Mouse (Mus musculus) forebrain, embryonic 15.5 days (tissue): Measurements from ENCODE around the gene Kirrel3. TPM values are rescaled to one million over a fixed set of nuclear protein-coding genes. Genes with fewer than 3 reads are reported as not detected.

Experiments used
- ATAC-seq: fragments of 200-750 bp; cut with Nextera tagmentation; replicated peaks from 2 replicates; pipeline ENCODE4 v1.8.0; 2017; ENCODE audit warnings: mild to moderate bottlenecking, moderate TSS enrichment, moderate library complexity
- H3K27ac ChIP-seq: fragments of 300-500 bp; sonication (generic); replicated peaks from 2 replicates; pipeline ENCODE4 v1.5.1; 2015; ENCODE audit warnings: mild to moderate bottlenecking, inconsistent platforms
- H3K27me3 ChIP-seq: fragments of 300-500 bp; sonication (generic); 2 replicates; pipeline ENCODE4 v1.6.1; 2015; ENCODE audit warnings: inconsistent platforms
- H3K36me3 ChIP-seq: fragments of 300-500 bp; sonication (generic); 2 replicates; pipeline ENCODE4 v1.6.1; 2015; ENCODE audit warnings: mild to moderate bottlenecking, inconsistent platforms
- H3K4me1 ChIP-seq: fragments of 300-500 bp; sonication (generic); 2 replicates; pipeline ENCODE4 v1.6.1; 2015; ENCODE audit warnings: inconsistent platforms
- H3K4me2 ChIP-seq: fragments of 300-500 bp; sonication (generic); replicated peaks from 2 replicates; pipeline ENCODE4 v1.6.1; 2015; ENCODE audit warnings: mild to moderate bottlenecking, inconsistent platforms
- H3K4me3 ChIP-seq: fragments of 300-500 bp; sonication (generic); 2 replicates; pipeline ENCODE4 v1.5.1; 2015; ENCODE audit warnings: mild to moderate bottlenecking, inconsistent platforms
- H3K9ac ChIP-seq: fragments of 300-500 bp; sonication (generic); replicated peaks from 2 replicates; pipeline ENCODE4 v1.6.1; 2015; ENCODE audit warnings: mild to moderate bottlenecking, inconsistent platforms
- H3K9me3 ChIP-seq: fragments of 300-500 bp; sonication (generic); 2 replicates; pipeline ENCODE4 v1.6.1; 2016; ENCODE audit warnings: inconsistent platforms
- WGBS: fragments of 180-500 bp; shearing (Covaris S2); methylation state at CpG from one replicate; pipeline ENCODE4 v1.1.7; 2015; ENCODE audit warnings: mixed read lengths; 5-methylcytosine and 5-hydroxymethylcytosine counted together
- polyA plus RNA-seq: library from polyadenylated mRNA; unstranded; fragments of >200 nt; fragmentation: Nextera tagmentation; extraction: Ambion mirVana; gene quantifications from 2 replicates; pipeline ENCODE4 v1.2.1, GENCODE M21; 2015

Kirrel3 gene
- polyA plus RNA-seq, 1 experiment from 2014 or later = 48.1 TPM

DNA sequence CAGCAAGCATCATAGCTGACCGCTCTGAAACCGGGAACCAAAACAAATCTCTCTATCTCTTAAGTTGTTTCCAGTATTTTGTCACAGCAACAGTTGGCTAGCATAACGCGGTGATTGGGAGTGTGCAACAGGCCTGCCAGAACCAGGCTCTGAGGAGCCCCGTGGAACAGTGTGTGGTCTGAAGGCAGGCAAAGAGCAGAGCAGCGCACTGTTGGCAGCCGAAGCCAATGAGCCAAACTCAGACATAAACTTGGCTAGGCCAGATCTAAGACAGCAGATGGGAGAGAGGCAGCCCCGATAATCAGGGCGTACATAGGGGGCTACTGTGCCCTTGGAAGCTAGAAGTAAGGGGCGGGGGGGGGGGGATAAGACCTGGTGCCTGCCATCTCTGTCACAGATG is 372.4 kb downstream of the Kirrel3 start:
- Histone ChIP-seq H3K36me3 (no peaks in the 10 kb centered on the region), H3K9ac (no peak overlapping the region), H3K4me1 (0 out of 2 replicates have a peak, but pooled peaks cover 5% of the 10 kb centered on the region), H3K27ac (no peak overlapping the region), H3K4me3 (no peak overlapping the region), H3K27me3 (no peaks in the 10 kb centered on the region), H3K4me2 (no peak overlapping the region), H3K9me3 (no peaks in the 10 kb centered on the region)
- 84% methylated on average over 10 of the region's 10 CpGs for WGBS
- ATAC-seq = no peak

DNA sequence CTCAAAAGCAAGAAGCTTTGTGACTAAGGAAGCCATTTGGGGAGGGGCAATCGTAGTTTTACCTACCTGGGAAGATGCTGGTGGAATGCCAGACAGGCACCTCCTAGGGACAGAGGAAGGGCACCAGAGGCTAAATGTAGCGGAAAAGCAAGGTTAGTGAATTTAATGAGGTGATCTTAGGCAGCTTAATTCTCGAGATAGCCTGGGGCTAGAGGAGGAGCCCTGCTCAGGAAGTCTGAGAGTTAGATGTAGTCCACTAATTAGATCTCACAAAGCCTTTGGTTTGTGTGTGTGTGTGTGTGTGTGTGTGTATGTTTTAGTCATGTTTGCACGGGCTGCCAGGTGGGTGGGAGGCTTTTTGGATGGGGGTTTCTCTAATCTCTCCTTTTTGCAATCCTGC is 375.2 kb downstream of the Kirrel3 start:
- 0 out of 2 replicates have a peak, but pooled peaks cover 5% of the 10 kb centered on the region for H3K4me1 ChIP-seq
- no peak overlapping the region for H3K4me2 ChIP-seq
- no peaks in the 10 kb centered on the region for H3K36me3 ChIP-seq
- no peak for ATAC-seq
- 20% methylated on average over 4 of the region's 4 CpGs for WGBS
- no peak overlapping the region for H3K27ac ChIP-seq
- no peaks in the 10 kb centered on the region for H3K27me3 ChIP-seq
- no peaks in the 10 kb centered on the region for H3K9me3 ChIP-seq
- H3K4me3 ChIP-seq = no peak overlapping the region
- H3K9ac ChIP-seq = no peak overlapping the region

DNA sequence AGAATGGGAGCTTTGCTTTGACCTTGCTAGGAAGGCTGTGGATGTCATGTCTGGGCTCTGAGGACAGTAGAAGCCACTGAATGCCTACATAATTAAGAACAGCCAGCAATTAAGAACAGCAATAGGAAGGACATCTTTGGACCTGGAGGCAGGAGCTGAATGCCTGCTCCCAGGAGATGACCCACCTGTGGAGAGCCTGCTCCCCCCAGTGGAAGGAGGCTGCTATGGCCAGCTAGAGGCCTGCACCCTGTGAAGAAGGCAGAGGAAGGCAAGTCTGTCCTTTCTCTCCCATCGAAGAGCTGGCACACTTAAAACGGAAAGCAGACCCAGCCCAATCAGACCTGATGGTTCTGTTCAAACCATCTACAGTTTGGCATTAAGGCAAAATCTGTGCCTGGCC is 376.1 kb downstream of the Kirrel3 start:
- H3K9ac ChIP-seq = no peak overlapping the region
- no peaks in the 10 kb centered on the region for H3K27me3 ChIP-seq

DNA sequence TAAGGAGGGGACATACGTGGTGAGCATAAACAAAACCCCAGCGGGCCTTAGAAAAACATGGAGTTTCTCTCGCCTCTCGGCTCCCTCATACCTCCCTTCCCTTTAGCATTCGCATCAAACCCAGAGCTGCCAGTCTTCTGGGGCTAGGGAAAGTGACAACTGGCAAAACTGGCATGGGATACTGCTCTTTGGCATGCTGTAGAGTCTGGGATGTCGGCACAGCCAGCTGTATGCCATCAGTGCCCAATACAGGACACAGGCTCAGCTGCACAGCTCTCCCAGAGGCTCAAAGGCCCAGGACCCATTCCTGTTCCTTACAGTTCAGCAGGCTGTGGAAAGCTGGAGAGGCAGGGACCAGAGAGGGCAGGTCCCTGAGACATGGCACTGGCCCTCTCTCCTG is 379.9 kb downstream of the Kirrel3 start:
- no peak overlapping the region for H3K4me2 ChIP-seq
- no peaks in the 10 kb centered on the region for H3K36me3 ChIP-seq
- no peaks in the 10 kb centered on the region for H3K9me3 ChIP-seq
- no peak overlapping the region for H3K27ac ChIP-seq
- peaks cover 18% of the 10 kb centered on the region; the same call in 1 of the 2 replicates for H3K4me1 ChIP-seq
- H3K27me3 ChIP-seq = no peaks in the 10 kb centered on the region
- no peak overlapping the region for H3K4me3 ChIP-seq
- WGBS = 85% methylated on average over 6 of the region's 6 CpGs
- ATAC-seq = no peak
- no peak overlapping the region for H3K9ac ChIP-seq

More for the DNA sequence above, 376.1 kb downstream of the Kirrel3 start:
- no peaks in the 10 kb centered on the region for H3K9me3 ChIP-seq
- peak; percentile 56 for ATAC-seq
- H3K4me1 ChIP-seq = 0 out of 2 replicates have a peak, but pooled peaks cover 5% of the 10 kb centered on the region
- no peak overlapping the region for H3K4me3 ChIP-seq
- no peak overlapping the region for H3K4me2 ChIP-seq
- no peaks in the 10 kb centered on the region for H3K36me3 ChIP-seq
- WGBS = 47% methylated on average over 2 of the region's 2 CpGs
- no peak overlapping the region for H3K27ac ChIP-seq

DNA sequence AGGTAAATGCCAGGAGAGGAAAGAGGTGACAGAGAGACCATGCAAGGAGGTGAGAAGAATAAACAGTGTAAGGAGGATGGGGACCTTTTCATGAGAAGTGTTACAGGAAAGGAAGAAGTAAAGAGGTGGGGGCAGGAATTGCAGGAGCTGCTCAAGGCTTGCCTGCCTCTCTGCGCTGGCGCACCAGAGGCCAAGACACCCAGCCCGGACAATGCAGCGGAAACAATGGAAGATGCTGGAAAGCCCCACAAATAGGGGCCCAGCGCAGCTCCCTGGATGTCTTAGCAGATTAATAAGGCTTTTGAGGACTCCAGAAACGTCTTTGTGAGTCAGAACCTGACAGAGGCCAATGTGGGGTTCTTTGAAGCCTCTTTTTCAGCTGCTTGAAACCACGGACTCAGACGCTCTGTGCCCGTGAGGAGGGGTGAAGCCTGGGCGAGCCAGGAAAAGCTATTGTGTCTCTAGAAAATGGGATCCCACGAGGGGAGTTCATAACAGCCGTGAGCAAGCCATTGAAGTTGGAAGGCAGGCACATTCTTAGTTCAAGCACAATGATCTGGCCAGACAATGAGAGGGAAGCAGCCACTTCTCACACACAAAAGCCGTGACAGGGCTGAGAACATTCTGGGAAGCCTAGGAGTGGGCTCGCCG is 385.7 kb downstream of the Kirrel3 start:
- WGBS = 16% methylated on average over 15 of the region's 15 CpGs
- H3K9ac ChIP-seq = no peak overlapping the region
- no peak overlapping the region for H3K4me3 ChIP-seq
- ATAC-seq = peak; percentile 39
- H3K9me3 ChIP-seq = no peaks in the 10 kb centered on the region
- H3K4me1 ChIP-seq = peaks cover 24% of the 10 kb centered on the region
- H3K36me3 ChIP-seq = no peaks in the 10 kb centered on the region
- no peaks in the 10 kb centered on the region; the same call in 1 of the 2 replicates for H3K27me3 ChIP-seq
- H3K27ac ChIP-seq = no peak overlapping the region
- H3K4me2 ChIP-seq = no peak overlapping the region

DNA sequence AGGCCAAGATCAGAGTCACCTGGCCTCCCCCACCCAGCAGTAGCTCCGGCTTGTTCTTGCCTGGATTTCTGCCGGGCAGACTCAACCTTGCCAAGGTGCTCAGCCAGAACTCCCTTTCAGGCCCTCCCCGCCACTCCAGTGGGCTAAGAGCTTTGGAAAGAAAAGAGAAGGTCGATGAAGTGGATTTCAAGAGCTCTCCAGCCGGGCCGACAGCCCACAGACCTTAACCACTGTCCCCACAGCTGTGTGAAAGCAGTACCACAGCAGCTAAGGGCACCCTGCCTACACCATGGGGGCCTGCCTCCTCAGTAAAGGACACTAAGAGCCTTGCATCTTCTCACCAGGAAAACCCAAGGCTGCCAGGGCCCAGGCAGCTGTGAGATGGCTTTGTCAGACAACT is 389.5 kb downstream of the Kirrel3 start:
- H3K9ac ChIP-seq = no peak overlapping the region
- no peaks in the 10 kb centered on the region for H3K36me3 ChIP-seq
- no peaks in the 10 kb centered on the region; the same call in 1 of the 2 replicates for H3K27me3 ChIP-seq
- WGBS = 71% methylated on average over 6 of the region's 6 CpGs
- H3K27ac ChIP-seq = no peak overlapping the region
- H3K4me1 ChIP-seq = peaks cover 10% of the 10 kb centered on the region
- H3K9me3 ChIP-seq = no peaks in the 10 kb centered on the region
- no peak for ATAC-seq
- H3K4me2 ChIP-seq = no peak overlapping the region
- H3K4me3 ChIP-seq = no peak overlapping the region

DNA sequence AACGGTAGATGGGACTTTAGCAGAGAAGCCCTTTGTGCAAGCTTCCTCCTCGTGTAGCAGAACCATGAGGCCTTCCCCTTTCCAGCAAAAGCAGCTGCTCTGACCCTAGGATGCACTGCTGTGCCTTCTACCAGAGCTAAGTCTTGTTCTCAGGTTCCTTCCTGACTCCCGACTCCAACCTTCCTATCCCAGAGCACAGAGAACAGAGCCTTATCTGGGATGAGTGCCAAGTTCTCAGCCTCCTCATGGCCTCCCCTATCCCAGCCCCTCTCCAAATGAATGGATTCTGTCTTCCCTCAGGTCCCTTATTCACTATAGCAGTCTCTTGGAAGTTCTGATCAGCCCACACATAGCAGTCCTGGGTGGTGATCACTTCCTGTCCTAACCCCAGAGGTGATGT is 391.5 kb downstream of the Kirrel3 start:
- Histone ChIP-seq H3K4me3 (no peak overlapping the region), H3K4me2 (no peak overlapping the region), H3K4me1 (peaks cover 4% of the 10 kb centered on the region), H3K36me3 (no peaks in the 10 kb centered on the region), H3K27me3 (no peaks in the 10 kb centered on the region), H3K9me3 (no peaks in the 10 kb centered on the region), H3K9ac (no peak overlapping the region), H3K27ac (no peak overlapping the region)
- no peak for ATAC-seq
- WGBS = 64% methylated on average over 3 of the region's 3 CpGs

DNA sequence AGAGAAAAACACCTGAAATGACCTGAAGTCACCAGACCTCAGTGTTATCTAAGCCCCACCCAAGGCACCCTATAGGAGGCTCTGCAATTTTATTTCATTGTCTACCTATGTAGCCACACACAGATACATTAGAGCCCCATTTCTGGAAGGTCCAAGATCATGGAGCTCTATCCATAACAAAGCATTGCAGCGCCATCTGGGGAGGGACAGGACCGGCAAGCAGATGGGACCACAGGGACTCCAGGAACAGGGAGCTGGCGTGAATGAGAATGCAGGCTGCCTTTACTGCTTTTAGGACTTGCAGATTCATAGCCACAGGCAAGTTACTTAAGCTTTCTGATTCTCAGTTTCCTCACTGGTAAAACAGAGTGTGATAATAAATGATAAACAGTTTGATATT is 392.1 kb downstream of the Kirrel3 start:
- Histone ChIP-seq H3K27me3 (no peaks in the 10 kb centered on the region), H3K36me3 (no peaks in the 10 kb centered on the region), H3K27ac (no peak overlapping the region), H3K4me2 (no peak overlapping the region), H3K4me1 (peaks cover 4% of the 10 kb centered on the region), H3K9ac (no peak overlapping the region), H3K4me3 (no peak overlapping the region), H3K9me3 (no peaks in the 10 kb centered on the region)
- 65% methylated on average over 3 of the region's 3 CpGs for WGBS
- no peak for ATAC-seq

DNA sequence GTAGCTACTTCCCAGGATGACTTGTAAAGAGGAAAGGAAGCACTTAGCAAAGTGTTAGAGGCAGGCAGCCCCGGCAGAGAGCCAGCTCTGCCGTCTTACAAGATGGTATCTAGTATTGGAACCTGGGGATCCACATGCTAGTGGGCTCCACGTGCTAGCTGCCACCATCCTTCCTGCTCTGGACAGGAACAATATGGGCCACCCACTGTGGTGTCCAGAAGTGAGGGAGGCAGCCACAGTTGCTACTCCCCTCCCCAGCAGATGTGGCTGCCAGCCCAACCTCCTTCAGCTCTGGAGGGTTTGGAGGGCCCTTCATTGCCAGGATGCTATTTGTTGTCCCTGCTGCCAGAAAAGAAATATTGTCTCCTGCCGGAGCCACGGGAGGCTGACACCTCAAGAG is 396.1 kb downstream of the Kirrel3 start:
- Histone ChIP-seq H3K9ac (no peak overlapping the region), H3K4me1 (peaks cover 7% of the 10 kb centered on the region), H3K4me2 (no peak overlapping the region), H3K27ac (no peak overlapping the region; the same call in 1 of the 2 replicates), H3K4me3 (no peak overlapping the region), H3K9me3 (no peaks in the 10 kb centered on the region), H3K36me3 (no peaks in the 10 kb centered on the region), H3K27me3 (no peaks in the 10 kb centered on the region)
- ATAC-seq = no peak
- WGBS = 32% methylated on average over 5 of the region's 5 CpGs

DNA sequence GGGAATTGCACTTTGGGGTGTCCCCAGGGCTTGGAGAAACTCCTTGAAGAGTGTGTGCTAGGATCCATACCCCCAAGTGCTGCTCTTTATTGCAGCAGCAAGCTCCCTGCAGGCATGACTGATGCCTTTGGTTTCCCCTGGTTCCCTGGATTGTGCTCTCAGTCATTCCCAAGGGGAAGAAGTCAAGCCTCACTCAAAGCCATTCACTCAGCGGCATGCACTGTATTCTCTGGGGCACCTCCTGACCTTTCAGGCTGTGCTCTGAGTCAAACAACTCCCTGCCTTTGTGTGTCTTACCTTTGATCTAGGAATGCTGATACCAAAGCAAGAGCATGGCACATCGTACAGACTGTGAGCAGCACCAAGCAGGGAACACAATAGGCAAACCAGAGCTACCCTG is 396.5 kb downstream of the Kirrel3 start:
- no peaks in the 10 kb centered on the region for H3K36me3 ChIP-seq
- ATAC-seq = no peak
- WGBS = 2% methylated on average over 2 of the region's 2 CpGs

DNA sequence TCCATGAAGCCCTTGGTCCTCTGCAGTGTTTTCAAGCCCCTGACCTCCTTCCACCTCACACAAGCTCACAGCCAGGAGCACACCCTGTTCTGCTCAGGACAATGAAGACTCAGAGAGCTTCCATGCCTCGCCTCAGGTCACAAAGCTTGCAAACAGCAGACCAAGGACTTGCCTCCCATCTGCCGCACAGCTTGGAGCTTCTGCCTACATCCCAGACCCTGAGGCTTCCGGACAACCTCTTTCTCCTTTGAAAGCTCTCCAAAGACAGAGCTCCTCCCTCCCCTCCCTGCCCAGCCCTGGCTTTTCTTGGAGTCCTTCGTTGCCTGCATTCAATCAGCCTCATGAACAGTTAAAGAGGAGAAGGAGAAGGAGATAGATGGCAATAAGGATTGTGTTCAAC is 397.4 kb downstream of the Kirrel3 start:
- no peak overlapping the region for H3K27ac ChIP-seq
- no peak overlapping the region for H3K9ac ChIP-seq
- WGBS = 28% methylated on average over 4 of the region's 4 CpGs
- H3K4me1 ChIP-seq = peaks cover 21% of the 10 kb centered on the region
- no peak overlapping the region for H3K4me2 ChIP-seq
- no peak overlapping the region for H3K4me3 ChIP-seq
- H3K36me3 ChIP-seq = no peaks in the 10 kb centered on the region
- ATAC-seq = no peak
- no peaks in the 10 kb centered on the region for H3K27me3 ChIP-seq
- H3K9me3 ChIP-seq = no peaks in the 10 kb centered on the region

More for the DNA sequence above, 396.5 kb downstream of the Kirrel3 start:
- H3K9me3 ChIP-seq = no peaks in the 10 kb centered on the region
- no peak overlapping the region for H3K9ac ChIP-seq
- no peaks in the 10 kb centered on the region for H3K27me3 ChIP-seq
- H3K4me3 ChIP-seq = no peak overlapping the region
- no peak overlapping the region; the same call in 1 of the 2 replicates for H3K27ac ChIP-seq
- peaks cover 12% of the 10 kb centered on the region for H3K4me1 ChIP-seq
- no peak overlapping the region for H3K4me2 ChIP-seq

DNA sequence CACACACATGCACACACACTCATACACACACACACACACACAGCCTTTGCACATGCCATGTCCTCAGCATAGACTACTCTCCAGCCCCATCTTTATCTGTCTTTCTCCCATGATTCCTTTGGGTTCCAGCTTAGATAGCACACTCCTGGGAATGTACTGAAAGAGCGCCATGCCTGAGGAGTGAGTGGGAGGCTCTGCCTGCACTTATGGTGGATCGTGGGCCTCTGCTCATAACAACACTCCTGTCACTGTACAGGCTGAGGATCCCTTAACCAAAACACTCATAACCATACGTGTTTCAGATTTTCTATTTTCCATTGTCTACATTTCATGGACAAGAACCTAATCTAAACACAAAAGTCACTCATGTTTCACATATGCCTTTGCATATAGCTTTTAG is 398.6 kb downstream of the Kirrel3 start:
- Histone ChIP-seq H3K27me3 (no peaks in the 10 kb centered on the region), H3K9ac (no peak overlapping the region), H3K4me1 (peaks cover 27% of the 10 kb centered on the region), H3K9me3 (no peaks in the 10 kb centered on the region), H3K27ac (no peak overlapping the region), H3K4me3 (no peak overlapping the region), H3K4me2 (no peak overlapping the region), H3K36me3 (no peaks in the 10 kb centered on the region)
- no peak for ATAC-seq
- WGBS = 94% methylated on average over 3 of the region's 3 CpGs

DNA sequence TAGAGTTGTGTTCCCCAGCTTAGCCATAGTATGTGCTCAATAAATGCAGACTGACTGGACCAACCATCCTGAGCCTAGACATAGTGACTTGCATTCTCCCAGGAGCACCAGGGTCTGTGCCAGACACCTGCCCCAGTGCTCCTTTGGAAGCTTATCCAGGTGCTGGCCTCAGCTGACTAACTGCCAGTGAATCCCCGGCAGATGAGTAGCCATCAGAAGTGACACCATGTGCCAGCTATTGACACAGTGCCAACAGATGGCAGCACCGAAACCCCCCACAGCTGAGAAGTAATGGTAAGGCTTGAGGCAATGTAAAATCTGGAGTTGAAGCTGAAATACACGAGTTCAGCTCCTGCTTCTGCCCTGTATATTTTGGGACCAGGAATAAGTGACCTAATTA is 399.2 kb downstream of the Kirrel3 start:
- H3K27me3 ChIP-seq = no peaks in the 10 kb centered on the region
- 57% methylated on average over 3 of the region's 3 CpGs for WGBS
- H3K9ac ChIP-seq = no peak overlapping the region
- H3K4me1 ChIP-seq = peaks cover 27% of the 10 kb centered on the region
- H3K9me3 ChIP-seq = no peaks in the 10 kb centered on the region
- ATAC-seq = no peak
- H3K4me3 ChIP-seq = no peak overlapping the region
- no peak overlapping the region for H3K27ac ChIP-seq
- H3K4me2 ChIP-seq = no peak overlapping the region
- H3K36me3 ChIP-seq = no peaks in the 10 kb centered on the region
